Mouse (Mus musculus): ENCODE measurements around the gene Rabl2. TPM values are rescaled to one million over a fixed set of nuclear protein-coding genes. Genes with fewer than 3 reads are reported as not detected.

The Rabl2 gene
- 10 to 100 TPM in 3 of 4 experiments, 1 to 10 TPM in 1; 9.4 to 20.8 (median 15.1) TPM for total RNA-seq (2022)

GRCm38 (mm10) chr15:89591723-89592455, at the start of gene Rabl2:
Rabl2 (minus strand) TSS chr15:89591923.
- peak; percentile 76 for DNase-seq

DNA sequence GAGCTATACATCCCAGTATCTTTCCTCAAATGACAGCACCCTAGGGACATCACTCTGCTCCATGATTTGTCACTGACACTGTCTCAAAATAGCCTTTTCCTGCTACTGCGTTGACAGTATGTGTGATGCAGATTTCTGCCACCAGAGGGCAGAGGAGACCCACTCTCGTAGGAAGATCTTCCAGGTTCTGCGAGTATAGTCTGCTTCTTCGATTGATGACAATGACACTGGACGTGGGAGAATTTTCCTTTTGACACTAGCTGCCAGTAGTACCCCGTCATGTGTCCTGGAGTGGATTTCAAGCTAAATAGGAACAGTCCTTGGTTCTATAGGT, 31.9 kb upstream of the Rabl2 start:
- DNase-seq, result no peak

GRCm38 (mm10) chr15:89622959-89623625, 31.4 kb upstream of the Rabl2 start:
- no peak for DNase-seq

GRCm38 (mm10) chr15:89622312-89622958, 30.7 kb upstream of the Rabl2 start:
- DNase-seq, result no peak

DNA sequence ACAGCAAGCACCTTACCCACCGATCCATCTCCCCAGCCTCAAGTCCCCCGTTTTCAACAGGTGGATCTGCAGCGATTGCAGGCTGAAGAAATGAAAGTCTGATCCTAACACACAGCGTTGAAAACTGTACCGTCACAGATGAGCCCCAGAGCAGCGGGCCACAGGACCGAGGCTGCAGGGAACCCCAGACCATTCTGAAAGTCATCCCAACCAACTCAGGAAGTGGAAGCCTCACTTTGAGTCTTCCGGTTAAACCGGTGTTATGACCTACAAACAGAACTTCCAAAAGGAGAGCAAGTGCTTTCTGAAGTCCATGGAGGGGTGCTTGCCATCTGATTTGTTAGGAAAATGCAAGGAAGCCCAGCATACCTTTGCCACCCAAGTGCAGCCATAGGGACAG, 16.2 kb upstream of the Rabl2 start:
- no peak for DNase-seq

DNA sequence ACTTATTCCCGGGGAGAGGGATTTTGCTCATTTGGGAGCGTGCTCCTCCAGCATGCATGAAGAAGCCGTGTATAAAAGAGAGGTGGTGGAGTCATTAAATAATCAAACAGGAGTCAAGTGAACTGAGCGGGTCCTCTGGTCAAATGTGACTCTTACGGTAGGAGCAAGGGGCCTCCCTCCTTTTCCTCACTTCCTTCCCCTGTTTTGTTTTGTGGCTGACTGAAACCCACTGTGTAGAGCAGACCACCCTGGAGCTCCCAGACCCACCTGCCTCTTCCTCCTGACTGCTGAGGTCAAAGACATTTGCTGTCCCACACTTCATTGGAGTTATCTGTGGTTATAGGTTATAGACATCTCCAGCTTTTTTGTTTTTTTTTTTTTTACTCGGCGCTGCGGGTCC, 15.8 kb upstream of the Rabl2 start:
- DNase-seq, result no peak

DNA sequence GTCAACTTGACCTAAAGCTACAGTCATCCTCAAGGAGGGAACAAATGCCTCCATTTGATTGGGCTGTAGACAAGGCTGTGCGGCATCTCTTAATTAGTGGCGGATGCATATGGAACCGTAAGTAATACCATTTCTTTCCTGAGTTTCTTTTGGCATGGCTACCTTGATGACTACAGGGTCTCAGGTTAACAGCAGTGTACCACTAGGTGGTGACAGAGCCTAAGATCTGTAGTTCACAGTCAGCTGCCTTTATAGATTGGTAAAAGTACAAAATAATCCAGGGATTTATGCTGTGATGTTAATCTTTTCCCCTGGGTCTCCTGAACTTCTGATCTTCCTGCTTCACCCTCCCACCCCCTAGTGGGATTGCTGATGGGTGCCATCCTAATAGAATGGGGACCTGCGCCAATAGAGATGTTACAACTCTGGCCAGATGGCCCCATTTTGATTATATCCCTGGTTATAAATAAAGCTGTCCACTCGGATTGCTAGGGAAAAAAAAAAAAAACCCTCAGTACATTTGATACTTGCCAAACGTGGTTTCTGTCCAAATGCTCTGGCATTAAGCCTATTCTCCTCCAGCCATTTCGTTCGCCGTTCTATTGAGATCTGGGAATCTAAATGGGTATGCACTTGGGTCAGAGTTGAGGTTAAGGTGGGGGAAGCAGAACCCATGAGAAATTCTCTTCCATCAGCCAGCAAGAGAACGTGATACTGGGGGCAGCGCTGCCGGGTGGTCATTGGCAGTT, 14.3 kb upstream of the Rabl2 start:
- DNase-seq, result no peak

DNA sequence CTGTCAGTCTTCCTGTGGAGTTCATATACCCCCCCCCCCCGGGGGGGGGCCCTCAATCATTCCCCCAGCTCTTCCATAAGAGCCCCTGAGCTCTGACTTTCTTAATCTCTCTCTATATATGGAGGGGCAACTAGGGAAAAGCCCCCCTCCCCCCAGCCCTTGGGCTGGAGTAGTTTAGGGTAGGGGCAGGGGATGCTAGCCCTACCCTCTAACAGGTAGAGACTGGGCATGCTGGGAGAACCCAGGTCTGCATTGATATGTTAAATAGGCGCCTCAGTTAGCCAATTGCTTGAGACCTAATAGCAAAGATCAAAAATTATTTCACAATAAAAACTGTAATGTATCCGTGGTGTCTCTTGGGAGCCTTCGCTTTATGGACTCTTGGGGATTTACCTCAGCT, 825 bp upstream of the Rabl2 start:
- DNase-seq, result no peak

DNA sequence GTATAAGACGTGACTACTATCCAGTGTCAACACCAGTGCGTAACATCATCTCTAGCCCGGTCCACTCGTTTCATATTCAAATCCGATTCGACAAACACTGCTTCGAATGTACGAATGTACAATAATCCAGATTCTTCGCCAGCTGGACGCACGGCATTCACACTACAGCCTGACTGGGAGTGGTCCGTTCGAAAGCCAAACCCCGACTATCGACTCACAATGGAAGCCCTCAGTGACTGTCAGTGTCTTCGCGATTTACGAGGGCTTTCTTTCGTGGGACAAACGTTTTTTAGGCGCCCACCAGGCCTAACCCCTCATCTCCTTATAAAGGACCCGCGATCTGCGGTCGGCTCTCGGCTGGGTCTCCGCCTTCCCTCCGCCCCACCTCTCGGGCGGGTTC, 406 bp downstream of the Rabl2 start:
- no peak for DNase-seq

DNA sequence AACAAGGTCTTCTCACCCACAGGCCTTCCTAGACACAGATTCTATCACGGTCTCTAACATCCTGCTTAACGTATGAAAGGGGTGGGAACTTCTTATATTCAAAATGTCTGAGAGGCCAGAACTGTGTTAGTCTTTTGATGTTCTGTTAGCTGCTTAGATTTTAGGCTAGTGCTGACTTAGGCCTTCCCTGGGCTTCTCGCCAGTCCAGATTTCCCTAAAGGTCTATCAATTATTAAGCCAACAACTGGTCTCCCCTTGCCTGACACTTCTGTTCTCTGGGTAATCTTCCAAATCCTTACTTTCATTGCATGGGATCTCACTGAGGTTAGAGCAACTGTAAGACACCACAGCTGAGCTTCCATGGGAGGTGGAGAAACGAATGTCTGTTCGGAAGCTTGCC, 2.6 kb downstream of the Rabl2 start:
- DNase-seq, result no peak

DNA sequence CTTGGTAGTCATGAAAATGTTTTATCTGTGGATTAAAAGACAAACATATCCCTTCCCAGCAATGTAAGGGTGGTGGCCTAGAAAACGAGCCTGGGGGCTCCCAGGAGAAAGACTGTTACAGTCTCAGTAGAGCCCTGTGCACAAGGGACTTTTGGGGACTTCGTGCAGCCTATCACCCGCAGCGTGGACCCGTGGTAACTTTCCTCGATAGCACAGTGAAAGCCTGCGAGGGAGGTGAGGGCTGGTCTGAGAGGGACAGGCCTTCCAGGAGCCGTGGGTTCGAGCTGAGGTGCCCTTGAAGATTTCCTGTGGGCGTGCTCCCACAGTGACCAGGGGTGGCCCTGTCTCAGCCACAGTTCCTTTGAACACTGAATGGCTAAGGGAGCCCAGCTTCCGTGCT, 6.1 kb downstream of the Rabl2 start:
- no peak for DNase-seq

DNA sequence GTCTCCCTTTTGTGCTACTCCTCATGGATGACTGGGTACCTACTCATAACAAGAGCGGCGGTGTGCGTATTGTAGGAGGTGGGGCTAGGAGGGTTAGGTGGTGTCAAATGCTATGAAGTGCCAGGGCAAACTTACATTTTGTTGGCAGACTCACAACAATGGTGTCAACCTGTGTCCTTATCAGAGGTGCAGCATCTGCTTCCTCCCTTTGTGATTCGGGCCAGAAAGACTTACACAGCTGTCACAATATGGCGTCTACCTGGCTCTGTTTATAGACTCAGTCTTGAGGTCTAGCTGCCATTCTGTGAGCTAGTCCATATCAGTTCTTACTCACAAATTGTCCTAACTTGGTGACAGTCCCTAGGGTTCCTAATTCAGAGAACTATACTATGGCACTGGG, 6.6 kb downstream of the Rabl2 start:
- DNase-seq, result no peak

DNA sequence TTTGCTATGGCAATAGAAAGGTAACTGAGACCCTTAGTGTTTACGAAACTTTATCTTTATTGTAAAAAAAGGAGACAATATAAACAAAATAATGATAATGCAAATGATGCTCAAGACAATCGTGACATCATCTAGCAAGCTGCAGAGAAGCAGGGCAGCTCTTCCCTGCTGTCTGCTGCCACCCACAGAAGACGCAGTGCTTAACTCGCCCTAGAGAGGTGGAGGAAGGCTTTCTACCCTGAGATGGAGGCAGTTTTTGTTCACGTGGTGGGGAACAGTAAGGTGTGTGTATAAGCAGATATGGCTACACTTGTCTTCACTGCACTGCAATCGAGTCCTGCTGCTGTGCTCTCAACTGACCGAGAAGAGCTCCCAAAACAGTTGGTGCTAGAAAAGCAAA, 9.2 kb downstream of the Rabl2 start:
- DNase-seq, result no peak

DNA sequence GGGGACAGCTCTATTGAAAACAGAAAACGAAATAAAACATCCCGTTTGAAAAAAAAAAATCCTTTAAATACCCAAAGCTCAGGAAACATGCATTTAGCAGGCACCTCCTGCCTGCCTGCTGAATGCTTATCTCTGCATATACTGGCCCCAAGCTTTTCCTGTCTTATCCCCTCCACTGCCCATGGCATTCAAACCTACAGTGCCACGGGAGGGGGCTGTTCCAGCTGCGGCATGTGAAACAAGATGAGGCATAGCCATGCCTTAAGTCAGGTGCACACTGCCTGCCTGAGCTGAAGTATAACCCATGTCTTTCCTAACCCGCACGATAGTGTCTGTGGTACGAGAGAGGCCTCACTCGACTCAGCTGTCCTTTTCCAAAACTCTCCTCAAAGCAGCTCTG, 19.6 kb downstream of the Rabl2 start:
- no peak for DNase-seq

DNA sequence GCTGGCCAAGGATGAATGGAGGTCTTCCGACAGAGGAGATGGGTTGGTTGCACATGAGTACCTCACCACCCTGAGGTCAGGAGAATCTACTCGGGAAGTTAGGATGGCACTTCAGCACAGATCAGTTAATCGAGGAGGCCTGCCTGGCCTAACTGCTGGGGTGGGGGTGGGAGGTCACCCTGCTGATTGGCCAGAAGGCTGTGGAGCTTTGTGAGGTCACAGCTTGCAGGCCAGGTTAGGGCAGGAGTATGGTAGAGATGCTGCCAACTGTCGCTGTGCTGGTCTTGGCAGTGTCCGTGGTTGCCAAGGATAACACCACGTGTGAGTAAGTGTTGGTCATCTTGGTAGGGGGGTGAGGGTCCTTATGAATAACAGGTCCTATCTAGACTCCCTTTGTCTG, 23.6 kb downstream of the Rabl2 start, which contains the start of gene Acr:
Acr (plus strand) TSS at position 213 of the 400 bp plus-strand sequence.
- no peak for DNase-seq

DNA sequence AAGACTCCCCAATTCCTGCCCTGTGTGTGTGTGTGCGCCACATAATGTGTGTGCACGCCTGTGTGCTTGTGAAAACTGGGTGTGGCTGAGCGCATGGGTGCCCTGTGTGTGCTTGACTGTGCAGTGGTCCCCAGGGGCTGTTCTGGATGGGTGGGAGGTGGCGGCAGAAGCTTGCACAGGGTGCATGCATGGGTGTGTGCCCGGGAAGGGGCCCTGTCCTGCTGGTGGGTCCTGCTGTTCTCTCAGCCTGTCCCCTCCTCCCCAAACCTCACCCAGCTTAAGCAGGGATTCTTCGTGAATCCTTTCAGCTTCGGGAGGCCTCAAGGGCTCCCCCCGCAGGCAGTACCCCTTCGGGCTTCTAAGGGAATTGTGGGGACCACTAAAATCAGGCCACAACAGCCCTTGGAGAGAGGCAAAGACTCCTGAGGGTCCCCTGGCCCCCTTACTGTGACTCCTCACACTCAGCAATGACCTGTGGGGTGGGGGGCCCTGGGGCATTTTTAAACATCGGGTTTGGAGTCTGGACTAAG, 32.5 kb downstream of the Rabl2 start:
- DNase-seq, result no peak

DNA sequence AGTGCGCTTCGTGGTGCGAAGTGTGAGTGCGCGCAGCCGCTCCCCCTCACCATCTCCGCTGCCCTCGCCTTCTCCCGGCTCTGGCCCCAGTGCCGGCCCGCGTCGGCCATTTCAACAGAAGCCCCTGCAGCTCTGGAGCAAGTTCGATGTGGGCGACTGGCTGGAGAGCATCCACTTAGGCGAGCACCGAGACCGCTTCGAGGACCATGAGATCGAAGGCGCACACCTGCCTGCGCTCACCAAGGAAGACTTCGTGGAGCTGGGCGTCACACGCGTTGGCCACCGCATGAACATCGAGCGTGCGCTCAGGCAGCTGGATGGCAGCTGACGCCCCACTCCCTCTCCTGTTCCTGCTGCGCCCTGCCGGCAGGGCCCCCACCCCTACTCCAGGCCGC, 33.7 kb downstream of the Rabl2 start:
- no peak for DNase-seq

GRCm38 (mm10) chr15:89557179-89557995, 34.3 kb downstream of the Rabl2 start:
- DNase-seq, result no peak

GRCm38 (mm10) chr15:89556401-89557178, 35.1 kb downstream of the Rabl2 start:
- no peak for DNase-seq

- no peak for DNase-seq
Observed at GRCm38 (mm10) chr15:89555591-89555990, 36.1 kb downstream of the Rabl2 start.

DNA sequence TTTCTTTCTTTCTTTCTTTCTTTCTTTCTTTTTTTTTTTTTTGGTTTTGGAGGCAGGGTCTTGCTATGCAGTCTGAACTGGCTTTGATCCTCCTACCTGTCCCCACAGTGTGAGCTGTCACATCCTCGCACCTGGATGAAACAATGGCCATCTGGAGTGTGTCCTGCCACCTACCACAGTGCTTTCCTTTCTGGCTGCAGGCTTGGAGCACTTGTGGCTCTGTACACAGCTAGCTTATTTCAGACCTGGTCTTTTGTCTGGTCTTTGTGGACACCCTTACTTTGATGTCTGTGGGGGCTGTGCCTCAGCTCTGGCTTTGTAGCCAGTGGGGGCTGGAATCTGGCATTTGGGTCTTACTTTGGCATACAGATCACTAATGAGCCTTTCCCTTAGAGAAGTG, 40.0 kb downstream of the Rabl2 start:
- no peak for DNase-seq
